Mouse (Mus musculus): ENCODE data around the gene Plekhg6. TPM values are rescaled to one million over a fixed set of nuclear protein-coding genes. Genes with fewer than 3 reads are reported as not detected.

Plekhg6 gene
- polyA plus RNA-seq, 1 experiment from 2014 or later: 0.06 TPM

DNA sequence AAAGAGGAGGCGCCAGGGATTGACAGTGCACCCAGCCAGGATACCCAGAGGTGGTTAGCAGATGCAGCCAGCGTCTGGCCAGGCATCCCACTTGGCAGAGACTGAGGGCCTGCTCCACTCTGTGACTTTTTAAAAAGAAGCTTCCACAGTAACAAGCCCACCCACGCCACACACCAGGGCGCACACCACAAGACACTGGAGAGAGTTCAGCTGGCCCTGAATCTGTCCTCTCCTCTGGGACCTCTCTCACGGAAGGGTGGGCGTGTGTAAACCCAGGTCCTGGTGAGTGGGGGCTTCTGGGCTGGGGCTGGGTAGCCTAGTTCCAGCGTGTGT, 66.4 kb downstream of the Plekhg6 start:
- Histone ChIP-seq H3K4me3 (peak overlapping the region; percentile 36), H3K27me3 (no peaks in the 10 kb centered on the region), H3K27ac (replicated peaks) (no peak overlapping the region), H3K9ac (replicated peaks) (peak overlapping the region; percentile 50), H3K36me3 (no peaks in the 10 kb centered on the region), H3K9me3 (no peaks in the 10 kb centered on the region), H3K4me1 (peaks cover 16% of the 10 kb centered on the region), H3K4me2 (replicated peaks) (peak overlapping the region; percentile 56)
- ATAC-seq (replicated peaks): peak; percentile 23; the same call in 1 of the 2 replicates
- WGBS: 63% methylated on average over 7 of the region's 7 CpGs

DNA sequence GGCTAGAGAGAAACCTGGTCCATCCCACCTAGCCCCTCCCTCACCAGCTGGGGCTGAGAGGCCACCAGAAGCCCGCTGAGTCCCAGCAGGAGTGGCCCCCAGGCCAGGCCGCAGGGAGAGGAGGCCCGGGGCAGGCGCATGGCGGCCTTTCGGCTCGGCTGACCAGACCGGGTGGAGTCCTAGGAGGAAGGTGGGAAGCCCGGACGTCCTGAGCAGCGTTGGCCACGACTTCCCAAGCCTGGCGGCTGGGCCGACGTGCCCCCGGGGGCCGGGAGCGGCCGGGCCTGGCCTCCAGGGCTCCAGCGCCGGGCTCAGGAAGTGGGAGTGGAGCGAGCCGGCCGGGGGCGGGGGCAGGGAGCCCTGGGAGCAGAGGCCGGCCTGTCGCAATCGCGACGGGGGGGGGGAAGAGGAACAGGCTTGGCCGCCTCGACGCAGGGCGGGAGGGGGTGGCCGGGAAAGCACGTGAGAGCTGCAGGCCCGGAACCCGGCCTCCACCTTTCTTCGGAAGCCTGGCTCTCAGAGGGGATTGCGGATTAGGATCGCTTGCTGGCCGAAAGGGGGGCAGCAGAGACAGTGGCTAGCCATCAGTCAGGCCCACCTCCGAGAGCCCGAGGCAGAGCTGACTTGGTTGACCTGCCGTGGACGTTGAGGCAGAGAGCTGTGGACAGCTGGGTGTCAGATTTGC, 66.9 kb downstream of the Plekhg6 start, which contains the start of gene Ltbr:
Ltbr (minus strand) TSS at position 340 of the 685 bp plus-strand sequence.
- Histone ChIP-seq H3K4me2 (replicated peaks) (peak within 1 kb of the TSS; percentile 56), H3K4me3 (peak within 1 kb of the TSS; percentile 36), H3K4me1 (peaks cover 16% of the 10 kb centered on the region), H3K36me3 (no peaks in the 10 kb centered on the region), H3K27ac (replicated peaks) (no peak within 1 kb of the TSS), H3K9ac (replicated peaks) (peak within 1 kb of the TSS; percentile 50), H3K9me3 (no peaks in the 10 kb centered on the region), H3K27me3 (no peaks in the 10 kb centered on the region)
- WGBS: 4% methylated on average over 37 of the region's 46 CpGs
- peak; percentile 74 for ATAC-seq (replicated peaks)

Other genes starting within 250 kb of the Plekhg6 start
- 51.1 and 51.8 TPM in 2 replicates for gene Nop2, start 248.9 kb downstream of the Plekhg6 start, polyA plus RNA-seq (2015; fragmentation: Nextera tagmentation; extraction: Ambion mirVana)
- 18.9 and 21.0 TPM in 2 replicates for gene Iffo1, start 235.6 kb downstream of the Plekhg6 start, polyA plus RNA-seq (2015; fragmentation: Nextera tagmentation; extraction: Ambion mirVana)
- 1,461 and 1,493 TPM in 2 replicates for gene Gapdh, start 214.3 kb downstream of the Plekhg6 start, polyA plus RNA-seq (2015; fragmentation: Nextera tagmentation; extraction: Ambion mirVana)
- 98.5 and 99.5 TPM in 2 replicates for gene Ncapd2, start 189.1 kb downstream of the Plekhg6 start, polyA plus RNA-seq (2015; fragmentation: Nextera tagmentation; extraction: Ambion mirVana)
- 155 and 158 TPM in 2 replicates for gene Mrpl51, start 189.0 kb downstream of the Plekhg6 start, polyA plus RNA-seq (2015; fragmentation: Nextera tagmentation; extraction: Ambion mirVana)
- gene Vamp1, start 165.2 kb downstream of the Plekhg6 start, polyA plus RNA-seq (2015; fragmentation: Nextera tagmentation; extraction: Ambion mirVana): 5.6 and 6.0 TPM in 2 replicates
- gene Tapbpl, start 148.9 kb downstream of the Plekhg6 start, polyA plus RNA-seq (2015; fragmentation: Nextera tagmentation; extraction: Ambion mirVana): 3.0 and 3.2 TPM in 2 replicates
- gene Cd27, start 143.8 kb downstream of the Plekhg6 start, polyA plus RNA-seq (2015; fragmentation: Nextera tagmentation; extraction: Ambion mirVana): 1.3 and 2.3 TPM in 2 replicates
- not detected in 2 replicates for gene Tuba3a, start 94.8 kb downstream of the Plekhg6 start, polyA plus RNA-seq (2015; fragmentation: Nextera tagmentation; extraction: Ambion mirVana)
- gene Ltbr, start 66.9 kb downstream of the Plekhg6 start, polyA plus RNA-seq (2015; fragmentation: Nextera tagmentation; extraction: Ambion mirVana): 10.8 and 11.5 TPM in 2 replicates
- gene Scnn1a, start 60.1 kb downstream of the Plekhg6 start, polyA plus RNA-seq (2015; fragmentation: Nextera tagmentation; extraction: Ambion mirVana): 0.20 and 0.25 TPM in 2 replicates
- gene Tnfrsf1a, start 31.4 kb downstream of the Plekhg6 start, polyA plus RNA-seq (2015; fragmentation: Nextera tagmentation; extraction: Ambion mirVana): 11.3 and 13.0 TPM in 2 replicates
- 75.6 and 81.6 TPM in 2 replicates for gene Cd9, start 114.0 kb upstream of the Plekhg6 start, polyA plus RNA-seq (2015; fragmentation: Nextera tagmentation; extraction: Ambion mirVana)
- gene Vwf, start 166.0 kb upstream of the Plekhg6 start, polyA plus RNA-seq (2015; fragmentation: Nextera tagmentation; extraction: Ambion mirVana): 6.5 and 8.4 TPM in 2 replicates